Mouse (Mus musculus) bone marrow, adult 2 months (tissue): ENCODE data around the gene Rnasel. TPM values are rescaled to one million over a fixed set of nuclear protein-coding genes. Genes with fewer than 3 reads are reported as not detected.

Source experiments
- H3K27ac ChIP-seq: fragments of 200-500 bp; 2 replicates; pipeline ENCODE4 v1.5.1; 2012; ENCODE audit warnings: low read depth, mild to moderate bottlenecking, control low read depth, inconsistent platforms, low read length; ENCODE audit not compliant: control insufficient read depth, poor library complexity, insufficient read depth
- H3K4me1 ChIP-seq: fragments of 200-500 bp; 2 replicates; pipeline ENCODE4 v1.6.1; 2011; ENCODE audit warnings: low read length; ENCODE audit not compliant: control insufficient read depth, insufficient read depth
- H3K4me3 ChIP-seq: fragments of 200-500 bp; replicated peaks from 2 replicates; pipeline ENCODE3; 2011; ENCODE audit warnings: mild to moderate bottlenecking, low read depth, low read length, control low read depth; ENCODE audit not compliant: control insufficient read depth
- CTCF ChIP-seq: fragments of 200-500 bp; IDR thresholded peaks from 2 replicates; pipeline ENCODE4 v1.5.1; 2011; ENCODE audit warnings: low read length, control low read depth; ENCODE audit not compliant: control insufficient read depth, insufficient read depth
- POLR2A ChIP-seq: fragments of 200-500 bp; IDR thresholded peaks from 2 replicates; pipeline ENCODE4 v1.6.1; 2011; ENCODE audit warnings: low read depth, mild to moderate bottlenecking, control low read depth, low read length, borderline replicate concordance; ENCODE audit not compliant: control insufficient read depth
- WGBS: fragments of 180-500 bp; shearing (Covaris S2); methylation state at CpG from one replicate; pipeline ENCODE4 v1.1.7; 2018; 5-methylcytosine and 5-hydroxymethylcytosine counted together
- polyA plus RNA-seq: library from polyadenylated mRNA; stranded (reverse); fragments of >200 nt; gene quantifications from 2 replicates; pipeline ENCODE4 v1.2.4, GENCODE M21; 2011; ENCODE audit warnings: low replicate concordance; ENCODE audit not compliant: missing spikeins, insufficient read depth, insufficient read length

Rnasel gene
- polyA plus RNA-seq, 1 experiment, result 27.9 TPM

DNA sequence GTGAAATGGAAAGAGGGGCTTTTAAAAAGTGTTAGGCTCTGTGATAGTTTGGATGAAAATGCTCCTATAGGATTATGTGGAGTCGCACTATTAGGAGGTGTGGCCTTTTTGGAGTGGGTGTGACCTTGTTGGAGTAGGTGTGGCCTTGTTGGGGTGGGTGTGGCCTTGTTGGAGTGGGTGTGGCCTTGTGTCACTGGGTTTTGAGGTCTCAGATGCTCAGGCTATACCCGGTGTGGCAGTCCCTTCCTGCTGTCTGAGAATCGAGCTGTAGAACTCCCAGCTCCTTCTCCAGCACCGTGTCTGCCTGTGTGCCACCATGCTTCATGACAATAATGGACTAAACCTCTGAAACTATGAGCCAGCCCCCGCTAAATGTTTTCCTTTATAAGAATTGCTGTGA is 40.6 kb upstream of the Rnasel start:
- no peak overlapping the region for H3K27ac ChIP-seq
- no peaks in the 10 kb centered on the region for H3K4me1 ChIP-seq
- no peak overlapping the region for H3K4me3 ChIP-seq
- no peak for TF ChIP-seq CTCF
- no peak for TF ChIP-seq POLR2A
- 76% methylated on average over 5 of the region's 5 CpGs for WGBS

DNA sequence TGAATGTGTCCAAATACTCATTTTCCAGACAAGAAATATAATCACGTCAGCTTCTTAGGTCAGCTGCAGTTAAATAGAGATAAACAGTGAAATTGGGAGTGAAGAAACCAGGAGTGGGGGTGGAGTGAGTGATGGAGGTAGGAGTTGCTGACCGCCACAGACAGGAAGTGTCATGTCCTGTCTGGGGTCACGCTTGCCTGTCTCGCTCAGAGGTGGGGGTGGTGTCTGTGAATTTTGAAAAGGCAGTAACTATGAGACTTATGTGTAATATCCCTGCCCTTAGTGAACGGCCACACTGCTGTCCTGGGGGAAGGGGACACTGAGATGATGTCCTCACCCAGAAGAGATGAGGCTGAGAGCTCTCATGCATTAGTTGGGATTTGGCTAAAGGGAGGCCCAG is 39.8 kb upstream of the Rnasel start:
- WGBS, result 6% methylated on average over 5 of the region's 5 CpGs

GRCm38 (mm10) chr1:153711544-153712262 is 37.5 kb upstream of the Rnasel start:
- WGBS, result 76% methylated on average over 3 of the region's 3 CpGs
- Histone ChIP-seq H3K4me3 (no peak overlapping the region), H3K4me1 (no peaks in the 10 kb centered on the region), H3K27ac (no peak overlapping the region)
- no peak for TF ChIP-seq POLR2A
- no peak for TF ChIP-seq CTCF

More for the DNA sequence above, 39.8 kb upstream of the Rnasel start:
- TF ChIP-seq CTCF, result no peak
- no peak for TF ChIP-seq POLR2A
- H3K4me1 ChIP-seq, result no peaks in the 10 kb centered on the region
- no peak overlapping the region for H3K4me3 ChIP-seq
- H3K27ac ChIP-seq, result no peak overlapping the region

DNA sequence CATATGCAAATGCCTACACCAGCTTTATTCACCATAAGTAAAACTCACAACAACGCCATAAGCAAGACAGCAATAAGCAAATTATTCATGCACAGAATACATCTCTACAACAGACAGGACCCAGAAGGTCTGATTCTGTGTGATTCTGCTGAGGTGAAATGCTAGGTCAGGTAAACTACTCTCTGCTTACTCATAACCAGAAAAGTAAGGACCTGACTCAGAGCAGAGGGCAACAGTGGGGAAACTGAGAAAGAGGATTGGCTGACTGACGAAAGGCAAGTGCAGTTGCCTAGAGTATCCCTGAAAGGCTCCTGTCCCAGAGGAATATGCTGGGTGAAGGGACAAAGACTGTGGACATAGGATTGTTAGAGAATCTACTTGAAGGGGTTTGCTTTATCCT is 36.6 kb upstream of the Rnasel start:
- Histone ChIP-seq H3K4me1 (no peaks in the 10 kb centered on the region), H3K27ac (no peak overlapping the region), H3K4me3 (no peak overlapping the region)
- WGBS, result 75% methylated on average over 2 of the region's 2 CpGs
- TF ChIP-seq POLR2A (no peak), CTCF (no peak)

- Histone ChIP-seq H3K4me3 (no peak overlapping the region), H3K27ac (no peak overlapping the region), H3K4me1 (no peaks in the 10 kb centered on the region)
- 70% methylated on average over 1 of the region's 1 CpGs for WGBS
- TF ChIP-seq CTCF (no peak), POLR2A (no peak)
Observed at GRCm38 (mm10) chr1:153717990-153718389, 31.2 kb upstream of the Rnasel start.

- Histone ChIP-seq H3K4me3 (no peak overlapping the region), H3K27ac (no peak overlapping the region), H3K4me1 (no peaks in the 10 kb centered on the region)
- 77% methylated on average over 7 of the region's 7 CpGs for WGBS
- TF ChIP-seq CTCF (no peak), POLR2A (no peak)
Observed at GRCm38 (mm10) chr1:153720935-153721334, 28.3 kb upstream of the Rnasel start.

DNA sequence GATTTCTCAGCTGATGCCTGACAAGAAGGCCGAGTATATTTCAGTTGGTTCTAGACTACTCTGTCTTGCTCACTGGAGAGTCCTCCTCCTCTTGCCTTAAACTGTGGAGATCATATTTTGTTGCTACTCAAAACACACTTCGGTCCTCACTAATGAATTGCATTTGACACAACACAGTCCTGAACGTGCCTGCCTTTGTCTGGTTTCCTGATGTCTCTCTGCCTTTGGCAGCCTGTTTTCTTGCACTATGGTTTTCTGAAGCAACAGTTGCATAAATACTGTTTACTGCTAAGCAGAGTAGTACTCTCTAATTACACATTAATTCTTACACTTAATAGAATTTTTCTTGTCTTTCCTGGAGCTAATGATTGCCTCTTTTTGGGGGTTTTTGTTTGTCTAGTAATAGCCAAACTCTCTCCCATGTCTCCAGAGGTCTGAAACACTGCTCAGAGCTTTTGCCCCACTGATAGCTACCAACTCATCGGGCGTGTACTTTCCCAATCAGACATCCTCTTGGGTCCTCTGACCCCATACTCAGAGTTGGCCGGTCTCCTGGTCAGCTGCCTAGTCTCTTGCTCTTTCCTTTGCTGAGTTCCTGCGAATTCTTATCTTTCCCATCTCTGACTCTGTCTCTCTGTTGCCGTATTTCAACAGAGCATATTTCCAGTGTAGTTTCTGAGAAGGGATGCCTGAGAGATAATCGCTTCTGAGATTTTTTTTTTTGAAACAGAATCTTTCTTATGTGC is 27.5 kb upstream of the Rnasel start:
- WGBS, result 77% methylated on average over 9 of the region's 9 CpGs
- TF ChIP-seq POLR2A (no peak), CTCF (no peak)
- Histone ChIP-seq H3K27ac (no peak overlapping the region), H3K4me3 (no peak overlapping the region), H3K4me1 (no peaks in the 10 kb centered on the region)

- no peaks in the 10 kb centered on the region for H3K4me1 ChIP-seq
- no peak for TF ChIP-seq CTCF
- no peak for TF ChIP-seq POLR2A
- WGBS, result 69% methylated on average over 9 of the region's 9 CpGs
- no peak overlapping the region for H3K4me3 ChIP-seq
- no peak overlapping the region for H3K27ac ChIP-seq
Observed at GRCm38 (mm10) chr1:153723426-153723825, 25.8 kb upstream of the Rnasel start.
